Mouse (Mus musculus): ENCODE measurements around the gene Slc38a3. TPM values are rescaled to one million over a fixed set of nuclear protein-coding genes. Genes with fewer than 3 reads are reported as not detected.

Gene Slc38a3
- polyA plus RNA-seq, 1 experiment from 2014 or later: 5.3 TPM

DNA sequence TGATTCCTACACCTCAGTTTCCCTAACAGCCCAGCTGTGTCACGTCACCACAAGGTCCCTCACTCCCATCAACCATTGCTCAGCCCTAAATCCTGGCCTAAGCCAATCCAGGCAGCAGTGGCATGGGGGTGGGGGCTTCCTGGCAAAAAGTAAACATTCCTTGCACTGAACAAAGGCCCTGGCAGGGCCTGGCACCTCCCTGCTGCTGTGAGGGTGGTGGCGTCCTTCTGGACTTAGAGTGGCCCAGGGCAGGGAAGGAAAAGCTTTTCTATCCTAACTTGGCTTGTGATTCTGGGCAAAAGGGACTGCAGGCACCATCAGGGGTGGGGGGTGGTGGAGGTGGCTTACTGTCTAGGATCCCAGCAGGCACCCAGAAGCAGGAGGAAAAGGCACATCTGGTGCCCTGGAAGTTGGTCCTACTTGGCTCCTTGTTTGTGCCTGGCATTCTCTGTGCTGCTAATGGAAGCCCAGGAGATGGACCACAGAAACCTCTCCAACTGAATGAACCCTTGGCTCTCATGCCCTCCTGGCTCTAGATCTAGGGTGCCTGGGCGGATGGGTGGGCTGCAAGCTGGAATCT is 33.4 kb upstream of the Slc38a3 start:
- peaks cover 98% of the 10 kb centered on the region for H3K4me1 ChIP-seq
- H3K9me3 ChIP-seq: no peaks in the 10 kb centered on the region
- H3K4me3 ChIP-seq: no peak overlapping the region
- no peak for ATAC-seq (ENCODE audit: low FRiP score, low read depth)
- no peaks in the 10 kb centered on the region for H3K27me3 ChIP-seq
- WGBS: 57% methylated on average over 3 of the region's 3 CpGs
- peak overlapping the region; percentile 19; the same call in 1 of the 2 replicates for H3K9ac ChIP-seq
- H3K4me2 ChIP-seq (replicated peaks): no peak overlapping the region
- H3K27ac ChIP-seq: peak overlapping the region; percentile 52; the same call in 1 of the 2 replicates
- peaks cover 54% of the 10 kb centered on the region for H3K36me3 ChIP-seq

DNA sequence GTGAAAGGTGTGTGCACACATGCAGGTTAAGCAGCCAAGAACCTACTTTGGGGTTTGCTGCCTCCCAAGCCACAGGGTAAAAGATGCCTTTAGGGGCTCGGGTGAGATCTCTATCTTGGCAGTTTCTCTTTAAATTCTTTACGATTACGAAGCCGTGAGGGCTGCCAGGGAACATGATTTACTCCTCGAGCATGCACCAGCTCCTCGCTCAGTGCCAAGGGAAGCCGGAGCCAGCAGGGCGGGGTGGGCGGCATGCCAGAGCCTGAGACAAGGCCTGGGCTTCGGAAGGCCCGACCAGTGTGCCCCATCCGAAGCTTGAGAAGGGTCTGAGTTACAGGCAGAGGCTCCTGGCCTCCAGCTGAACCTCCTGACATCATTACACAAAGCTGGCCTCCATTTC is 32.3 kb upstream of the Slc38a3 start:
- H3K27ac ChIP-seq: peak overlapping the region; percentile 52; the same call in 1 of the 2 replicates
- no peaks in the 10 kb centered on the region for H3K27me3 ChIP-seq
- WGBS: 29% methylated on average over 12 of the region's 12 CpGs
- no peak for ATAC-seq (ENCODE audit: low FRiP score, low read depth)
- no peaks in the 10 kb centered on the region for H3K9me3 ChIP-seq
- H3K4me1 ChIP-seq: peaks cover 99% of the 10 kb centered on the region
- no peak overlapping the region for H3K4me3 ChIP-seq
- peaks cover 65% of the 10 kb centered on the region for H3K36me3 ChIP-seq
- H3K4me2 ChIP-seq (replicated peaks): peak overlapping the region; percentile 36
- H3K9ac ChIP-seq: 0 out of 2 replicates have a peak overlapping the region, but pooled peaks have one; percentile 54

DNA sequence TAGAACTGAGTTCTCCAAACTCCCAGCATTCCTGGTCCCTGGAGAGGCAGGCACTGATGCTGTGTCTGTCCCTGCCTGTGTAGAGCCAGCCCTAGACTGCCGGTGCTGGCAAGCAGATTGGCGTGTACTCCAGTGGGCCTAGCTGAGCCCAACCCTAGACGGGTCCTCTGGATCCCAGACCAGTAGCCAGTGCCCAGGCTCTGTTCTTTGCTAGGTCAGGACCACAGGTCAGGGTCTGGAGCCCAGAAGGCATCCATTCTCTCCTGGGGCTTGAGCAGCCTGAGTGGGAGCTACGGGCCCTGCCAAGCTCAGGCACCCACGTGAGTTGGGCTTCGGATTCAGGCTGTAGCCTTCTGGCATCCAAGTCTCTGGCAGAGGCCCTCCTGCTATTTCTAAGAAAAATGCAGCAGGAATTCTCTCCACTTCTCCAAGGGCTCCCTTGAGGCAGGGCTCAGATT is 30.8 kb upstream of the Slc38a3 start:
- no peak for ATAC-seq (ENCODE audit: low FRiP score, low read depth)
- Histone ChIP-seq H3K9ac (peak overlapping the region; percentile 54), H3K9me3 (no peaks in the 10 kb centered on the region), H3K4me3 (peak overlapping the region; percentile 1; the same call in 1 of the 2 replicates), H3K4me1 (peaks cover 91% of the 10 kb centered on the region), H3K4me2 (replicated peaks) (peak overlapping the region; percentile 47), H3K36me3 (peaks cover 64% of the 10 kb centered on the region), H3K27ac (peak overlapping the region; percentile 74), H3K27me3 (no peaks in the 10 kb centered on the region)
- WGBS: 10% methylated on average over 6 of the region's 6 CpGs

DNA sequence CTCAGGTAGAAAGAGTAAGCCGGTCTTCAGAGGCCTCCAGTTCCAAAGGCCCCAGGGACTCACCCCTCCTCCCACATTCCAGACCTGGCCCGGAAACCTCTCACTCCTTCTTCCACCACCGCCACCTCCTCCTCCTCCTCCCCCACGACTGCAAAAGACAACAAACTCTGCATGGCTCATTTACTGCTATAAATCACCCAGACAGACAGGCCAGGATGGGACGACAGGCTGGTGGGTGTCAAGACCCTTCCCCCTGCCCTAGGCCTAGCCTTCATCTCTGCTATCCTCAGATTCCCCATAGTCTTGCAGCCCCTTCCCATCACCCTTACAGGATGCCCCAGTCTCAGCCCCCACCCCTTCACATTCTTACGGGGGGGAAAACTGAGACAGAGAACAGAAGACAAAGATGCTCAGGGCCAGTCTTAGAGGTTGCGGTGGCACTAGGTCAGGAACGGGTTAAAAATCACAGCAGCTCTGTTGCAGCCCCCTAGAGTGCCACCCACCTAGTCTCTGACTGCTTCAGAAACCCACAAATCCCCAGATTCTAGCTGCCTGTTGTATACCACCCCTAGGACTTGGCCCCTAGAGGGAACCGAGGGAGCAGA is 30.1 kb upstream of the Slc38a3 start:
- Histone ChIP-seq H3K9me3 (no peaks in the 10 kb centered on the region), H3K4me2 (replicated peaks) (peak overlapping the region; percentile 47), H3K27me3 (no peaks in the 10 kb centered on the region), H3K4me1 (peaks cover 89% of the 10 kb centered on the region), H3K36me3 (peaks cover 65% of the 10 kb centered on the region), H3K27ac (peak overlapping the region; percentile 74; the same call in 1 of the 2 replicates), H3K9ac (peak overlapping the region; percentile 54; the same call in 1 of the 2 replicates), H3K4me3 (peak overlapping the region; percentile 1; the same call in 1 of the 2 replicates)
- ATAC-seq (ENCODE audit: low FRiP score, low read depth): no peak
- WGBS: 3% methylated on average over 9 of the region's 9 CpGs

DNA sequence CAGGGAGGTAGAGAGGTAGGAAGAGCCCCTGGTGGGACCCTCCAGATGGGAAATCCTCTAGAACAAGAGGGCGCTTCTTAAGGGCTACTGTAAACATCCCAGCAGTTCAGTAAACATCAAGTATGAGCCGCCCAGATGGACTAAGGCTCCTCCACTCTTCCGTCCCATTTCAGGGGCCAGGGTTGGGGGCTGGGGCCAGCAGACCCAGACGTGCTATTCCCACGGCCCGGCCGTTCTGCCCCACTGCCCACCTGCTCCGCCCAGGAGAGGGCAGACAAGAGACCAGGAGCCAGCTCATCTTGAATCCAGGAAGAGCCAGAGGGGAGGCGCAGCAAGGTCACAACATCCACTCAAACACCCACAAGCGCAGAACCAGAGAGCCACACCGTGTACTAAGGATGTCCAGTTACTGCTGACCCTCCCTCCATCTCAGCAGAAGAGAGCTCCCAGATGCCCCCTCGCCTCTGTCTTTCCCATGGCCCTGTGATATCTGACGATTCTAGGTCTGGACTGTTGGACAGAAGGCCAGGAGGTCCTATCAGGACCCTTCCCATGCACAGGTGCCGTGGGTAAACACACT is 29.4 kb upstream of the Slc38a3 start:
- ATAC-seq (ENCODE audit: low FRiP score, low read depth): no peak
- H3K27me3 ChIP-seq: no peaks in the 10 kb centered on the region
- H3K4me1 ChIP-seq: peaks cover 82% of the 10 kb centered on the region
- WGBS: 12% methylated on average over 14 of the region's 14 CpGs
- no peaks in the 10 kb centered on the region for H3K9me3 ChIP-seq
- peak overlapping the region; percentile 47 for H3K4me2 ChIP-seq (replicated peaks)
- peak overlapping the region; percentile 39; the same call in 1 of the 2 replicates for H3K27ac ChIP-seq
- peak overlapping the region; percentile 1 for H3K4me3 ChIP-seq
- peak overlapping the region; percentile 54 for H3K9ac ChIP-seq
- peaks cover 62% of the 10 kb centered on the region for H3K36me3 ChIP-seq

DNA sequence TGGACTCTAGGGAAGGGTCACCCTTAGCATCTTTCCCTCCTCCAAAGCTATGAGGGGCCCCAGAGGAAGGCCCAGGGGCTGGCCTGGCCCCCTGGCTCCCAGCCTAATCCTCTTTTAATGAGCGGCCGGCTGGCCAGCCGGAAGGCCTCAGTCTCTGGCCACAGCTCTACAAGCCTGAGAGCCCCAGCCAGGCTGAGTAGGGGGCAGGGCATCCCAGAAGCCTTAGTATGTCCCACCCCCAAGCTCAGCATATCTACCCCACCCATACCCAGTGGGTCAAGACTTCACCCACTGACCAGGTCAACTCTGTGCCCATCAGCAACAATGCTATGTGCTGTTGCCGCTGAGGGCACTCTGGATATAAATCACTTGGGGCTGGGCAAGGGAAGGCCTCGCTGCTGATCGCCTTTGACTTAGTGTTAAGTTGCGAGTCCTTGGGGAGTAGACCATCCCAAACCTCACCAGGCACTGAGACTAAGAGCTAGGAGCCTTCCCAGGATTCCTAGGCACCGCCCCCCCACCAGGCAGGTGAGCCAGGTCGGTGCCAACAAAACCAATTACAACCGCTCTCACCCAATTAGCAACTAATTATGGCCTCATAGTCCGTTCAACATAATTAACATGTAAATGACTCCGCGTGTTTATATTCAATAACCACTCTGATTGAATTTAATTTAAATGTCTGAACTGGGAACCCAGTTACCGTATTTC is 28.6 kb upstream of the Slc38a3 start:
- Histone ChIP-seq H3K4me1 (peaks cover 78% of the 10 kb centered on the region), H3K27ac (peak overlapping the region; percentile 39; the same call in 1 of the 2 replicates), H3K9ac (peak overlapping the region; percentile 13; the same call in 1 of the 2 replicates), H3K4me3 (no peak overlapping the region; the same call in 1 of the 2 replicates), H3K27me3 (no peaks in the 10 kb centered on the region), H3K36me3 (peaks cover 62% of the 10 kb centered on the region), H3K4me2 (replicated peaks) (peak overlapping the region; percentile 47), H3K9me3 (no peaks in the 10 kb centered on the region)
- ATAC-seq (ENCODE audit: low FRiP score, low read depth): no peak
- WGBS: 19% methylated on average over 14 of the region's 14 CpGs

DNA sequence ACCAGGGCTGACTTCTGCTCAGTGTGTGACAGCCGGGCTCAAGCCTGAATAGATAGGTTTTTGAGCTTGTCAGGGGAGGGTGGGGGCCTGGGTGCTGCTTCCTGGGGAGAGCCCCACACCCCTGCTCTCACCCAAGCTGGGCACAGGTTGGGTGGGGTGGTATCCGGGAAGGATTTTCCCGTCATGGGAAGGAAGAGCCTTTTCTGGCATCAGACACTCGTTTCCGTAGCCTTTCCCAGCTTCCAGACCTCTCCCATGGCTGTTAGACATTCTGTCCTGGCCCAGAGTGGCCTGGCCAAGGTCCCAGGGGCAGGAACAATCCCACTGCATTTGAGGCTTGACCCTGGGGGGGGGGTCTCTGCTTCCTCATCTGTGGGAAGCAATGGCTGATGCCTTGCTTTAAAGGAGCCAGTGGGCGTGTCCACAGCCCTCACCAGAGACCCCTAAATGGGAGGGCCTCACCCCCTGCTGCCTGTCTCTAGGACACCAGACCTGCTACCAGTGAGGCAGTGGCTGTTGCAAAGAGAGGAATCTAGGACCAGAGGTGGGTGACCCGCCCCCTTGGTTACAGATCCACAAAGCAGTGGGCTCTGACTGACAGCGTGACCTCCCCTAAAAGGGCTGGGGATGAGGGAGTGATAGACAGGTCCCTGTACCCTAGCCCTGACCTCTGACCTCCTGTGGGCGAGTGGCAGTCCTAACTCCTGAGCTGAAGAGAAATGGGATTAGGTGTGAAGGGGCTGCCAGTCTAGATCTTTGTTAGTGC is 27.7 kb upstream of the Slc38a3 start:
- peak overlapping the region; percentile 15; the same call in 1 of the 2 replicates for H3K27ac ChIP-seq
- 53% methylated on average over 9 of the region's 9 CpGs for WGBS
- H3K9ac ChIP-seq: 0 out of 2 replicates have a peak overlapping the region, but pooled peaks have one; percentile 21
- H3K4me1 ChIP-seq: peaks cover 69% of the 10 kb centered on the region
- H3K36me3 ChIP-seq: peaks cover 63% of the 10 kb centered on the region
- H3K4me2 ChIP-seq (replicated peaks): no peak overlapping the region
- H3K4me3 ChIP-seq: no peak overlapping the region
- no peaks in the 10 kb centered on the region for H3K27me3 ChIP-seq
- H3K9me3 ChIP-seq: no peaks in the 10 kb centered on the region
- ATAC-seq (ENCODE audit: low FRiP score, low read depth): no peak

DNA sequence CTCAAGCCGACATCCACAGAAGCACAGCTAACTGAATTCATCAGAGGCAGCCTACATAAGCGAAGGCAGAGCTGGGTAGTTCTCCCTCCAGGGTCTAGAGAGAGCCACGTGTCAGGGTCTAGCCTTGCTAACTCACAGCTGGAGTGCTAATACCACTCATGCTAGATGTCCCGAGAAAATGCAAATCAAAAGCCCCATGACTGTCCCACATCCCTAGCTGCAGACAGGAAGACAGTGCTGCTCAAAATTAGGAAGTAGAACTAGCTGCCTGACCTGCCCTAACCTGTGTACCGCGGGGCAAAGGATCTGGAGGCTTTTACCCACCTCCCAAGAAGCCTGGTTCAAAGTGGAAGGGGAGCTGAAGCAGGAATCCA is 26.8 kb upstream of the Slc38a3 start:
- ATAC-seq (ENCODE audit: low FRiP score, low read depth): no peak
- peaks cover 72% of the 10 kb centered on the region for H3K36me3 ChIP-seq
- no peaks in the 10 kb centered on the region for H3K27me3 ChIP-seq
- no peak overlapping the region for H3K27ac ChIP-seq
- 50% methylated on average over 6 of the region's 6 CpGs for WGBS
- no peak overlapping the region for H3K9ac ChIP-seq
- H3K4me1 ChIP-seq: peaks cover 60% of the 10 kb centered on the region
- H3K4me2 ChIP-seq (replicated peaks): no peak overlapping the region
- H3K9me3 ChIP-seq: no peaks in the 10 kb centered on the region
- no peak overlapping the region for H3K4me3 ChIP-seq

DNA sequence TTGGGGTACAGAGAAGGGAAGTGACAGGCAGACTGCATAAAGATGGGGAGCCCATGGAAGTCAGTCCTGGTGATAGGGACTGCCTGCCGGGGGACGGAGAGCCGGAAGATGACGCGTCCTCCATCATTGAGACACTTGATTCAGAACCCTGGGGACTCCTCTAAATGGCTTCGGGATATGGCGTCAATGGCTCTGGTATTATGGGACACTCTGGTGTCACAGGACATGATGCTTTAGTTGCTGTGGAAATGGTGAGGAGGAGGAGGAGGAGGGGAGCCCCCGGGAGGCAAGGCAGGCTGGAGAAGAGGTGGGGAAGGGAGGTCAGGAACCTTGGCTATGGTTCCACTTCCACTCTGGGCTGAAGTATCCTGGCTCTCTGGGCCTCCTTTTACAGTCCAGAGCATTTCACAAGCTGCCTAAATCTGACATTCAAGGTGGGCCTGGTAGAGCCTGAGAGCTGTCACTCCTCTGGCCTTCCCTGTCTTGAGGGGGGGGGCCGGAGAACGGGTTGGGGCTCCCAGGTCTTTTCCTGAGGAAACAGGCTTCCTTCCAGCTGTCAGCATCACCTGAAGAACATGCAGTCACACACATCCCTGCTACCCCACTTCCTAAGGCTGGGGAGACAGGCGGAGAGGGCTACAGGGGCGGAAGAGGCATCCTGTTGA is 26.2 kb upstream of the Slc38a3 start:
- H3K4me2 ChIP-seq (replicated peaks): no peak overlapping the region
- no peaks in the 10 kb centered on the region for H3K9me3 ChIP-seq
- H3K27ac ChIP-seq: no peak overlapping the region
- no peak overlapping the region for H3K4me3 ChIP-seq
- H3K27me3 ChIP-seq: no peaks in the 10 kb centered on the region
- H3K9ac ChIP-seq: no peak overlapping the region
- H3K4me1 ChIP-seq: peaks cover 55% of the 10 kb centered on the region
- no peak for ATAC-seq (ENCODE audit: low FRiP score, low read depth)
- H3K36me3 ChIP-seq: peaks cover 78% of the 10 kb centered on the region
- WGBS: 85% methylated on average over 12 of the region's 12 CpGs

DNA sequence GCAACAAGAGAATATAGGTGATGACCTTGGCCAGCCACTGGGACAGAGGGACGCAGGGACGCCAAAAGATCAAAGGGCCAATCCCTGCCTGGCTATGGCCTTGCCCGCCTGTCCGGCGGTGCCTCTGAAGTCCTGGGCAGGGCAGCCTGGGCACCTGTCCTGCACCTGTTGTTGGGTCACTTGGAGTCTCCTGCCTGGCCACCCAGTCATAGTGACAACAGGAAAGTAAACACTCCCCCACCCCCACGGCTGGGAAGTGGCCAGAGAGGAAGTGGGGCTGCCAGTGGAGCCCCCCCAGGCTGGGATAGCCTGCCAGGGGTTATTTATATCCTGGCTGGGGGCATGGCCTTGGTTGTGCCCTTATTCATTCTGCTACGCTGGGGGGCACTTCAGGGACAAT is 25.3 kb upstream of the Slc38a3 start:
- Histone ChIP-seq H3K4me3 (no peak overlapping the region), H3K36me3 (peaks cover 82% of the 10 kb centered on the region), H3K27me3 (no peaks in the 10 kb centered on the region), H3K4me2 (replicated peaks) (no peak overlapping the region), H3K4me1 (peaks cover 46% of the 10 kb centered on the region), H3K9me3 (no peaks in the 10 kb centered on the region), H3K27ac (no peak overlapping the region), H3K9ac (no peak overlapping the region)
- whole genome bisulfite sequencing: 75% methylated on average over 7 of the region's 7 CpGs
- no peak for ATAC-seq (ENCODE audit: low FRiP score, low read depth)

DNA sequence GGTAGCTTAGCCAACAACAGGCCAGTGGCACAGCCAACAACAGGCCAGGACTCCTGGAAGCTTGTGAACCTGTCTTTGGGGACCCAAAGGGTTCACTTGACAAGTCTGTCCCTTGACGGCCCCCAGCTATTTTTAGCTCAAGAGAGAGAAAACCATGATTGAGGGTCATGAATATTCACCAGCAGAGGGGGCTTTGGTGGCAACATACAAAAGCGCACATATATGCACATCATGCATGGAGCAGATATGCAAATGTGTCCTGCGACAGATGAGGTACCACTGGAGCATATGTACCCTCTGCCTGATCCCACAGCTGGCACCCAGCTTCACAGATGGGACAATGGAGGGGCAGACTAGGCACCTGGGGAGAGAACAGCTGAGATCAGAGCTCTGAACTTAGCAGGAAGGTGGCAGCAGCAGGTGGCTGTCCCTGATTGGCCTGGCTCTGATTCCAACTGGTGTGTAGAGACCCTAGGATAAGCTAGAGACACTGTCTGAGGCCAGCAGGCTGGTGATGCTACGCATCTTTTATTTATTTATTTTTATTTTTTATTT is 24.2 kb upstream of the Slc38a3 start:
- Histone ChIP-seq H3K4me3 (no peak overlapping the region), H3K36me3 (peaks cover 89% of the 10 kb centered on the region), H3K27ac (no peak overlapping the region), H3K27me3 (no peaks in the 10 kb centered on the region), H3K9ac (no peak overlapping the region), H3K4me1 (peaks cover 35% of the 10 kb centered on the region), H3K4me2 (replicated peaks) (no peak overlapping the region), H3K9me3 (no peaks in the 10 kb centered on the region)
- no peak for ATAC-seq (ENCODE audit: low FRiP score, low read depth)
- WGBS: 65% methylated on average over 4 of the region's 4 CpGs
